Mouse (Mus musculus) liver, embryonic 14.5 days (tissue): Measurements from ENCODE around the gene Onecut1. TPM values are rescaled to one million over a fixed set of nuclear protein-coding genes. Genes with fewer than 3 reads are reported as not detected.

Experiments
- ATAC-seq: fragments of 200-750 bp; cut with Nextera tagmentation; 2 replicates; pipeline ENCODE4 v1.8.0; 2017; ENCODE audit warnings: moderate number of reproducible peaks, mild to moderate bottlenecking, moderate library complexity; ENCODE audit not compliant: insufficient read depth
- DNase-seq, 3 experiments: peaks; one replicate each; pipeline ENCODE4 v3.0.0-alpha.2; 2012 to 2013; ENCODE audit warnings: low read depth in 3 of 3, low spot score in 3 of 3
- H3K27ac ChIP-seq: fragments of 300-500 bp; sonication (generic); 2 replicates; pipeline ENCODE4 v1.5.1; 2014; ENCODE audit warnings: moderate library complexity, mild to moderate bottlenecking, control low read depth, inconsistent platforms
- H3K27me3 ChIP-seq: fragments of 300-500 bp; sonication (generic); 2 replicates; pipeline ENCODE4 v1.6.1; 2014; ENCODE audit warnings: mild to moderate bottlenecking, low read length, moderate library complexity; ENCODE audit not compliant: control insufficient read depth, insufficient read depth
- H3K36me3 ChIP-seq: fragments of 300-500 bp; sonication (generic); replicated peaks from 2 replicates; pipeline ENCODE4 v1.6.1; 2014; ENCODE audit warnings: low read depth; ENCODE audit not compliant: control insufficient read depth, insufficient read depth
- H3K4me1 ChIP-seq, 2 experiments: fragments of 200-500 bp in 1 of 2; fragments of 300-500 bp in 1 of 2; sonication (generic) in 1 of 2; replicated peaks; 2 replicates each; pipeline ENCODE4 v1.6.1; 2012 to 2014; ENCODE audit warnings: antibody characterized with exemption in 1 of 2, inconsistent platforms in 1 of 2, low read length in 1 of 2; ENCODE audit not compliant: control insufficient read depth in 2 of 2, insufficient read depth in 2 of 2
- H3K4me2 ChIP-seq: fragments of 300-500 bp; sonication (generic); 2 replicates; pipeline ENCODE4 v1.6.1; 2014; ENCODE audit warnings: low read depth, mild to moderate bottlenecking, control low read depth, moderate library complexity
- H3K4me3 ChIP-seq, 2 experiments: fragments of 200-500 bp in 1 of 2; fragments of 300-500 bp in 1 of 2; sonication (generic) in 1 of 2; 2 replicates each; pipeline ENCODE4 v1.5.1; 2012 to 2014; ENCODE audit warnings: low read depth in 2 of 2, low read length in 2 of 2, mild to moderate bottlenecking in 2 of 2, control low read depth in 1 of 2, inconsistent platforms in 1 of 2, moderate library complexity in 1 of 2; ENCODE audit not compliant: insufficient read depth in 1 of 2
- H3K9ac ChIP-seq: fragments of 300-500 bp; sonication (generic); replicated peaks from 2 replicates; pipeline ENCODE4 v1.6.1; 2014; ENCODE audit warnings: mild to moderate bottlenecking, control low read depth, moderate library complexity
- H3K9me3 ChIP-seq: fragments of 300-500 bp; sonication (generic); 2 replicates; pipeline ENCODE4 v1.6.1; 2016; ENCODE audit warnings: low read length, mixed read lengths; ENCODE audit not compliant: control insufficient read depth
- CTCF ChIP-seq: IDR thresholded peaks from 2 replicates; pipeline ENCODE4 v1.5.1; 2016; ENCODE audit warnings: antibody characterized with exemption, low read depth, control low read depth
- EP300 ChIP-seq: IDR thresholded peaks from 2 replicates; pipeline ENCODE4 v1.6.1; 2016; ENCODE audit warnings: antibody characterized with exemption, low read depth
- WGBS: fragments of 180-500 bp; shearing (Covaris S2); extraction: QIAGEN DNeasy Blood & Tissue Kit; methylation state at CpG from one replicate; pipeline ENCODE4 v1.1.7; 2014; ENCODE audit not compliant: insufficient replicate concordance; 5-methylcytosine and 5-hydroxymethylcytosine counted together
- polyA plus RNA-seq, 2 experiments: library from polyadenylated mRNA; depleted of rRNA in 1 of 2; stranded (reverse) in 1 of 2; unstranded in 1 of 2; fragments of >200 nt; fragmentation: Nextera tagmentation in 1 of 2; extraction: Ambion mirVana in 1 of 2; gene quantifications; 2 replicates each; pipeline versions ENCODE4 v1.2.1 to v1.2.3; 2012 to 2014

Gene Onecut1
- polyA plus RNA-seq, 2 experiments: 0.77 to 1.1 TPM

- Histone ChIP-seq H3K27me3 (peaks cover 82% of the 10 kb centered on the region), H3K4me2 (no peak overlapping the region), H3K9ac (no peak overlapping the region), H3K27ac (no peak overlapping the region), H3K9me3 (no peaks in the 10 kb centered on the region), H3K36me3 (no peaks in the 10 kb centered on the region), H3K4me3 (no peak overlapping the region), H3K4me1 (no peaks in the 10 kb centered on the region)
- TF ChIP-seq CTCF: no peak
- TF ChIP-seq EP300: no peak
- 5% methylated on average over 4 of the region's 4 CpGs for WGBS
- DNase-seq (no peak), ATAC-seq (no peak)
These were observed 6.3 kb upstream of the Onecut1 start for GRCm38 (mm10) chr9:74855446-74855845.

- ATAC-seq: no peak
- Histone ChIP-seq H3K4me3 (no peak overlapping the region), H3K27ac (no peak overlapping the region), H3K4me2 (no peak overlapping the region), H3K4me1 (no peaks in the 10 kb centered on the region), H3K9ac (no peak overlapping the region), H3K27me3 (peaks cover 88% of the 10 kb centered on the region), H3K36me3 (no peaks in the 10 kb centered on the region), H3K9me3 (no peaks in the 10 kb centered on the region)
- 4% methylated on average over 28 of the region's 28 CpGs for WGBS
- no peak for TF ChIP-seq CTCF
- TF ChIP-seq EP300: no peak
- no peak for DNase-seq
These were observed 4.9 kb upstream of the Onecut1 start for GRCm38 (mm10) chr9:74856578-74857507.

GRCm38 (mm10) chr9:74857508-74857840 lies 4.2 kb upstream of the Onecut1 start:
- WGBS: 2% methylated on average over 7 of the region's 7 CpGs
- H3K27me3 ChIP-seq: peaks cover 88% of the 10 kb centered on the region
- TF ChIP-seq CTCF (no peak), EP300 (no peak)

GRCm38 (mm10) chr9:74858111-74858510 lies 3.6 kb upstream of the Onecut1 start:
- H3K36me3 ChIP-seq: no peaks in the 10 kb centered on the region
- H3K4me2 ChIP-seq: no peak overlapping the region
- H3K9ac ChIP-seq: no peak overlapping the region
- no peak overlapping the region for H3K27ac ChIP-seq
- WGBS: 10% methylated on average over 5 of the region's 5 CpGs
- TF ChIP-seq EP300: no peak
- H3K27me3 ChIP-seq: peaks cover 89% of the 10 kb centered on the region
- H3K4me1 ChIP-seq: no peaks in the 10 kb centered on the region
- no peak overlapping the region for H3K4me3 ChIP-seq
- DNase-seq (no peak), ATAC-seq (no peak)
- no peaks in the 10 kb centered on the region for H3K9me3 ChIP-seq

More at GRCm38 (mm10) chr9:74857508-74857840, 4.2 kb upstream of the Onecut1 start:
- Histone ChIP-seq H3K4me3 (no peak overlapping the region), H3K4me2 (no peak overlapping the region), H3K4me1 (no peaks in the 10 kb centered on the region), H3K9ac (no peak overlapping the region), H3K9me3 (no peaks in the 10 kb centered on the region), H3K36me3 (no peaks in the 10 kb centered on the region), H3K27ac (no peak overlapping the region)
- no peak for ATAC-seq
- no peak for DNase-seq

- no peak for TF ChIP-seq EP300
- TF ChIP-seq CTCF: no peak
- no peaks in the 10 kb centered on the region for H3K36me3 ChIP-seq
- no peak overlapping the region for H3K4me2 ChIP-seq
- H3K4me3 ChIP-seq: no peak overlapping the region
- peaks cover 89% of the 10 kb centered on the region for H3K27me3 ChIP-seq
- 8% methylated on average over 18 of the region's 18 CpGs for WGBS
- H3K9ac ChIP-seq: no peak overlapping the region
- no peak for ATAC-seq
- no peak for DNase-seq
- no peak overlapping the region for H3K27ac ChIP-seq
- 0 out of 4 replicates have a peak, but pooled peaks cover 0 to 2% of the 10 kb centered on the region in 2 experiments for H3K4me1 ChIP-seq
- no peaks in the 10 kb centered on the region for H3K9me3 ChIP-seq
These were observed 1.3 kb upstream of the Onecut1 start for GRCm38 (mm10) chr9:74860461-74860860.
